ENCODE assay signal across 15 mouse cellular contexts in the genomic region with DNA sequence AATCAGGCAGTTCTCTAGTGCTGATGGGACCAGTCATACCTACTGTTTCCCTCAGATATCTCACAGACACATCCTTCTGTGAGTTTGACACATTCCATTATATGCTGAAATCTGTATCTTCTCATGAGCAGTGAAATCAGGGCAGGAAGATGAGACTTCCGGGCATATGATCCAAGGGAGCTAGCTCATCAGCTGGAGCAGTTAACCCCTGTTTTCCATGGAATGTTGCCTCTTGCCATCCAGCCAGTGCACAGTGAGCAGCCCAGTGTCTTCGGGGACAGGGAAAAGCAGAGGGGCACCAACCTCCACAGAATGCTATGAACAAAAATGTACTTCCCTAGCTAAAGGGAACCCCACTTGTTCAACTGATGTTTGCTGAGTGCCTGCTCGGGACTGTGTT.
"Had no signal": no experiment of that assay in that cellular context is flagged by ENCODE, and none has a peak within 500 bp of the region (broad histone marks: within the 10 kb centered on the region; RNA-seq: fewer than 3 reads in every experiment).

No protein-coding gene starts in this region.

- H3K9me3 ChIP-seq: limb, embryonic 12.5 days; liver, embryonic 12.5 days; lung, embryonic 15.5 days; megakaryocyte, embryonic 14.5 days; midbrain, embryonic 15.5 days; neural tube, embryonic 12.5 days had no signal

- H3K36me3 ChIP-seq: limb, embryonic 12.5 days; liver, embryonic 12.5 days; lung, embryonic 15.5 days; midbrain, embryonic 15.5 days; neural tube, embryonic 12.5 days had no signal

- H3K27me3 ChIP-seq: limb, embryonic 12.5 days; liver, embryonic 12.5 days; lung, embryonic 15.5 days; megakaryocyte, embryonic 14.5 days; midbrain, embryonic 15.5 days; neural tube, embryonic 12.5 days had no signal

- H3K27ac ChIP-seq: layer of hippocampus, adult 2 months; limb, embryonic 12.5 days; liver, embryonic 12.5 days; lung, embryonic 15.5 days; macrophage; midbrain, embryonic 15.5 days; neural tube, embryonic 12.5 days; stomach, postnatal 0 days had no signal

- H3K4me3 ChIP-seq: layer of hippocampus, adult 2 months; limb, embryonic 12.5 days; liver, embryonic 12.5 days; lung, embryonic 15.5 days; megakaryocyte, embryonic 14.5 days; midbrain, embryonic 15.5 days; neural tube, embryonic 12.5 days had no signal

- H3K9ac ChIP-seq: limb, embryonic 12.5 days; liver, embryonic 12.5 days; lung, embryonic 15.5 days; midbrain, embryonic 15.5 days; neural tube, embryonic 12.5 days had no signal

- H3K4me2 ChIP-seq: limb, embryonic 12.5 days; liver, embryonic 12.5 days; lung, embryonic 15.5 days; midbrain, embryonic 11.5 days; midbrain, embryonic 15.5 days; neural tube, embryonic 12.5 days had no signal

- DNase-seq: kidney, adult 8-10 months; kidney, postnatal 4 days; thymus, adult 2 months; thymus, postnatal 25 days had no signal

- ATAC-seq: intestine, postnatal 0 days; liver, embryonic 12.5 days; midbrain, embryonic 15.5 days had no signal

- H3K4me1 ChIP-seq: limb, embryonic 12.5 days; liver, embryonic 12.5 days; midbrain, embryonic 15.5 days; neural tube, embryonic 12.5 days had no signal
